Mouse (Mus musculus): Measurements from ENCODE around the gene Olfr1120.

DNA sequence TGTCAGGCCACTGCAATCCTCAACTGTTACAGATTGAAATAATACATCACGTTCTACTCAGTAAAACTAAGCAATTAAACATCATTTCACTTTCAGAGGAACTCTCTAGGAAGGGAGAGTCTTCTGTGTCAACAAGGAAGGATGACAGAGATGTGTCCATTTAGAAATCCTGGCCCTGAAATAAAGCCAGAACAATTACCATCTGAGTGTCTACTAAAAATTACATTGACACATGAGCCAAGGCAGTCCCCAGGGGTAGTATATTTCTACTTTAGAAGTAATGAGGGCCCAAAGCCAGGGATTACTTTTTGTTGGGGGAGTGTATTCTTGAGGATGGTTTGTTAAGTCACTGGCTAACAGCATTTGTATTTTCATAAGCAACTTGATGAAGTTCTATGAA, 47.3 kb upstream of the Olfr1120 start, which contains the start of gene Olfr1118:
- TF ChIP-seq POLR2A (IDR thresholded peaks at IDR 0.05; ENCODE audit: control insufficient read depth in 1 of 2, insufficient read depth in 1 of 2, low read depth in 1 of 2, low read length in 2 of 2, poor library complexity in 1 of 2), result no peak
- TF ChIP-seq CTCF (IDR thresholded peaks at IDR 0.05 in 2 of 3, conservative IDR thresholded peaks at IDR 0.05 in 1 of 3; ENCODE audit: control insufficient read depth in 1 of 3, insufficient read depth in 1 of 3, low read depth in 2 of 3, low read length in 3 of 3, poor library complexity in 1 of 3, severe bottlenecking in 1 of 3), result no peak
